Mouse (Mus musculus): ENCODE results near the gene Dock7. TPM values are rescaled to one million over a fixed set of nuclear protein-coding genes. Genes with fewer than 3 reads are reported as not detected.

The Dock7 gene
- polyA plus RNA-seq, 1 experiment from 2014 or later: 67.1 TPM

DNA sequence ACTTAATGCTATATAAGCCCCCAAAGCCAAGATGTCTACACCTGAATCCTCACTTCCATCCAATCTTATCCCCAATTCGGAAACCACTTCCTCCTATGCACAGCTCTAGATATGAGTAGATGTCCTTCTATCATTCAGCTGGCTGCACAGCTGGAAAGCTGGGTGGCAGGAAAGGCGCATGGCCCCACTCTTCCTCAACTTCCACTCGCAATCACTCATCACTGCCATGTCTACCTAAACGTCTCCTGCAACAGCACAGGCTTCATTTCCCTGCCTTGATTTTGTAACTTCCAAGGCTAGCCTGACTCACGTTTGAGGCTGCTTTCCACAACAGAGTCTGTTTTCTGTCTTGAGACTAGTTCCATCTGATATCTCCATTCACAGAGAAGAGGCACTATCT lies 1.7 kb downstream of the Dock7 start:
- WGBS: 55% methylated on average over 5 of the region's 5 CpGs
- H3K9ac ChIP-seq: peak overlapping the region; percentile 45
- H3K4me2 ChIP-seq (replicated peaks): peak overlapping the region; percentile 62
- H3K27ac ChIP-seq: no peak overlapping the region
- H3K4me3 ChIP-seq: peak overlapping the region; percentile 30
- no peaks in the 10 kb centered on the region for H3K36me3 ChIP-seq
- no peaks in the 10 kb centered on the region for H3K9me3 ChIP-seq
- no peaks in the 10 kb centered on the region for H3K27me3 ChIP-seq
- peaks cover 54% of the 10 kb centered on the region for H3K4me1 ChIP-seq
- no peak for ATAC-seq (ENCODE audit: low FRiP score, low read depth)

DNA sequence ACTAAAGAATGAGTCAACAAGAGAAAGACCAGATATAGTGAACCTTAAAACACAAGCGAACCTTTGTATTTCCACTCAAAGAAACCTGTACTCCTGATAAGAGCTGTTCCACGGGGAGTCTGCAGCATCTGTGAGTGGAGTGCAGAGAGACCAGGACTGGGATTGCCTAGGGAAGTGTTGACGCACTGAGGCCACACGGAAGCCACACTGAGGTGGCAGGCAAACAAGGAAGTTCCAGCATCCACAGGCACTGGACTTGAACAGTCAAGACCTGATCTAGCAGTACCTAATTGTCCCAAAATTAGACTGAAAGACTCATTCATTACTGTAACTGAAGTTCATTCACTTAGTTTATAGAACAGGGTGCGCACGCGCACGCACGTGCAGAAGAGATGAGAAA lies 4.9 kb downstream of the Dock7 start:
- Histone ChIP-seq H3K4me1 (peaks cover 52% of the 10 kb centered on the region), H3K27ac (0 out of 2 replicates have a peak overlapping the region, but pooled peaks have one; percentile 15), H3K4me3 (no peak overlapping the region), H3K9ac (no peak overlapping the region), H3K36me3 (no peaks in the 10 kb centered on the region), H3K9me3 (no peaks in the 10 kb centered on the region), H3K27me3 (no peaks in the 10 kb centered on the region), H3K4me2 (replicated peaks) (peak overlapping the region; percentile 25; the same call in 1 of the 2 replicates)
- no peak for ATAC-seq (ENCODE audit: low FRiP score, low read depth)
- 63% methylated on average over 9 of the region's 9 CpGs for WGBS

DNA sequence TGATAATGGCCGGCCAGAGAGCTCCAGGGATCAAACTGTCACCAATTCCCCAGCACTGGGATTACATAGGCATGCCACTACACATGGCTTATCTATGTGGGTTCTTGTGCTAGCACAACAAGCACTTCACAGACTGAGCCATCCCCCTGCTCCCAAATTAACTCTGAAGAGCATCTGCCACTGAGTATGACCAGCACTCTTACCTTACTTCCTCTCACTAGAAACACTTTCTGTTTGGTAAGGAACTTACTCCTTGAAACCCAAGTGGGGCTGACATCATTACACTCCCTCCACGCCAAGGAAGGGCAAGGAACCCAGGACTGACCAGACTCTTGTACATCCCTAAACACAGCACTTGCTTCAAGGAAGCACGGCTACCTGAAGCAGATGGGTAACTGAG lies 9.0 kb downstream of the Dock7 start:
- Histone ChIP-seq H3K4me3 (no peak overlapping the region), H3K9me3 (no peaks in the 10 kb centered on the region), H3K4me1 (peaks cover 52% of the 10 kb centered on the region), H3K9ac (no peak overlapping the region), H3K27ac (no peak overlapping the region), H3K4me2 (replicated peaks) (no peak overlapping the region), H3K27me3 (no peaks in the 10 kb centered on the region), H3K36me3 (no peaks in the 10 kb centered on the region)
- 84% methylated on average over 3 of the region's 3 CpGs for WGBS
- ATAC-seq (ENCODE audit: low FRiP score, low read depth): no peak

DNA sequence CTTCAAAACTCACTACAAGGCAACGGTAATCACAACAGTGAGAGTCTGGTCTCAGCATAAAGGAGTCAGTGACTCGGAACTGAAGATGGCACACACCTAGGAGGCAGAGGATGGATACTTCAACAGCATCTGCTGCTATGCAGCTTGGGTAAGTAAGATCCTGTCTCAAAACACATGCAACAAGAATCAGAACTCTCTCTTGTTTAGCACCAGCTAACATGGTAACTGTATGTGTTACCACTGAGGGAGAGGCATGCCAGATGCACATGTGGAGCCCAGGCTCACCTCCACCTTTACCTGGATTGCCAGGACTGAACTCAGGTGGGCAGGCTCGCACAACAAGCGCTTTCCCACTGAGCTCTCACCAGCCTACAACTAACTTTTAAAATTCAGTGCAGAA lies 11.9 kb downstream of the Dock7 start:
- H3K9me3 ChIP-seq: no peaks in the 10 kb centered on the region
- H3K27me3 ChIP-seq: no peaks in the 10 kb centered on the region
- H3K36me3 ChIP-seq: no peaks in the 10 kb centered on the region
- no peak overlapping the region for H3K4me2 ChIP-seq (replicated peaks)
- ATAC-seq (ENCODE audit: low FRiP score, low read depth): no peak
- no peak overlapping the region for H3K9ac ChIP-seq
- peaks cover 36% of the 10 kb centered on the region; the same call in 1 of the 2 replicates for H3K4me1 ChIP-seq
- 88% methylated on average over 4 of the region's 4 CpGs for WGBS
- H3K4me3 ChIP-seq: no peak overlapping the region
- H3K27ac ChIP-seq: no peak overlapping the region

DNA sequence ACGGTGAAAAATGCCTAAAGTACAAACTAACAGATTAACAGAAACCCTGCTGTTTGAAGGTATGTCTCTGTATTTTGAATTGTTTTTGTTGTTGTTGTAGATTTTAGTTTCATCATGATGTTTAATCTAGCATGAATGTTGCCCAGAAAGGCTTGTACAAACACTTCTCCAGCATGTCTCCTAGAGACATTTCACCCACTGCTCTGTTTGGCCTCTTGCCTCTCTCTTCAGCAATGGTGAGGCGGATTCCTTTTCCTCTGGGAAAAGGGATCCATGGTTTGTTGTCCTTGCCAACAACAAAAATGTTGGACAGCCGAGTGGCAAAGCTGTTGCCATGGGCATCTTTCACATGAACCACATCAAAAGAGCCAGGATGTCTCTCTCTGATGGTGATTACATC lies 17.9 kb downstream of the Dock7 start:
- WGBS: 91% methylated on average over 3 of the region's 3 CpGs
- Histone ChIP-seq H3K27me3 (no peaks in the 10 kb centered on the region), H3K27ac (no peak overlapping the region), H3K9ac (no peak overlapping the region), H3K4me2 (replicated peaks) (no peak overlapping the region), H3K4me3 (no peak overlapping the region), H3K4me1 (peaks cover 14% of the 10 kb centered on the region; the same call in 1 of the 2 replicates), H3K36me3 (peaks cover 3% of the 10 kb centered on the region; the same call in 1 of the 2 replicates), H3K9me3 (no peaks in the 10 kb centered on the region)
- ATAC-seq (ENCODE audit: low FRiP score, low read depth): no peak

DNA sequence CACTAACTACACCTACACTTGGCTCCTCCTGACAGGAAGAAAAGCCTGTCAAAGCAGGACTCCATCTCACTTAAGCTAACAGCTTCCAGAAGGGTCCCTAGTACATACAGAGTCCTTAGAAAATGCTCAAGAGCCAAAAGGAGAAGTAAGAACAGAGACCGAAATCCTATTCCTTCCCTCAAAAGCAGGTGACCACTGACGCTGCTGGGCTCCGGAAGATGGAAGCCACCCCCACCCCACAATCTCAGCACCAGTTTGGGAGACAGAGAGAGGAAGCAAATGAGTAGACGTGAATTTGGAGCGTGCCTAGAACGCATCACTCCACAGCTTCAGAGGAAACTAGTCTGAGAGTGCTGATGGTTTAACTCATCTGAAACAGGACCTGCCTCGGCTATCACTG lies 20.0 kb downstream of the Dock7 start:
- Histone ChIP-seq H3K9ac (no peak overlapping the region), H3K9me3 (no peaks in the 10 kb centered on the region), H3K4me2 (replicated peaks) (no peak overlapping the region), H3K27me3 (no peaks in the 10 kb centered on the region), H3K4me3 (no peak overlapping the region), H3K27ac (no peak overlapping the region), H3K4me1 (0 out of 2 replicates have a peak, but pooled peaks cover 3% of the 10 kb centered on the region), H3K36me3 (peaks cover 9% of the 10 kb centered on the region)
- no peak for ATAC-seq (ENCODE audit: low FRiP score, low read depth)
- WGBS: 86% methylated on average over 7 of the region's 7 CpGs

DNA sequence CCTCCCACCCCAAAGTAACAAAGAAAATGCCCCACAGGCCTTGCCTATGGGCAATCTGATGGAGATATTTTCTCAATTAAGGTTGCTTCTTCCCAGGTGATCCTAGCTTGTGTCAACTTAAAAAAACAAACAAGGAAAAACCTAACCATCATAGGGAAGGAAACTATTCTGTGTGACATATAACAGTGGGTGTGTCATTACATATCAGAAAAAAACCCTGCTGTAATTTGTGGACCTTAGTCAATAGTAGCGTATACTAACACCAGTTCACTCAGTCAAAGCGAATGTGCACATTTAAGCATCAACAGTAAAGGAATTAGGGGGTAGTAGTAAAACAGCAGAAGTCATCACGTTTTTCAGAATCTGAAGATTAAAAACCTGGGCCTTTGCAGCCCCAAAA lies 28.9 kb downstream of the Dock7 start:
- Histone ChIP-seq H3K27ac (no peak overlapping the region), H3K27me3 (no peaks in the 10 kb centered on the region), H3K4me3 (no peak overlapping the region), H3K4me1 (0 out of 2 replicates have a peak, but pooled peaks cover 8% of the 10 kb centered on the region), H3K9ac (no peak overlapping the region), H3K9me3 (no peaks in the 10 kb centered on the region), H3K4me2 (replicated peaks) (no peak overlapping the region), H3K36me3 (peaks cover 22% of the 10 kb centered on the region)
- ATAC-seq (ENCODE audit: low FRiP score, low read depth): no peak
- WGBS: 92% methylated on average over 3 of the region's 3 CpGs

DNA sequence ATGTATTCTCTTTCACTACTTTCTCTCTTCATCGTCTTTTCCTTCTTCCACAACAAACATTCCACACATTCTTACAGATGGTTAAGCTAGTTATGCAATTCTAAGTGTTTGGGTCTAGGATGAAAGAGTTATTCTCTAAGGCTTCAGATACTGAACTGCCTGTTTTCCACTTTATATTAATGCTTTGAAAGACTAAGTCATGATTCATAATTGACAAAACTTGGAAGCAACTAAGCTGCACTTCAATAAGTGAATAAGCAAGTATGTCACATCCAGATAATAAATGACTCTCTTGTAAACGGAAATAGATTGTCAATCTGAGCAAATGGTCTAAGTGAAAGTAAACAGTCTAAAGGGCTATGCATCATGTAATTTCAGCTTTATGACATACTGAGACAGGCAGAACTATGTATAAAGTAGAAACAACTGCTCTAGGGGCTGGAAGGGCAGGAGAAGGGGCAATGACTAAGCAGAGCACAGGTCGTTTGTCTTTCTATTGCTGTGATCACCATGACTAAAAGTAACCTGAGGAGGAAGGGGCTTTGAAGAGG lies 29.5 kb downstream of the Dock7 start:
- WGBS: 50% methylated on average over 3 of the region's 3 CpGs
- no peak overlapping the region for H3K9ac ChIP-seq

DNA sequence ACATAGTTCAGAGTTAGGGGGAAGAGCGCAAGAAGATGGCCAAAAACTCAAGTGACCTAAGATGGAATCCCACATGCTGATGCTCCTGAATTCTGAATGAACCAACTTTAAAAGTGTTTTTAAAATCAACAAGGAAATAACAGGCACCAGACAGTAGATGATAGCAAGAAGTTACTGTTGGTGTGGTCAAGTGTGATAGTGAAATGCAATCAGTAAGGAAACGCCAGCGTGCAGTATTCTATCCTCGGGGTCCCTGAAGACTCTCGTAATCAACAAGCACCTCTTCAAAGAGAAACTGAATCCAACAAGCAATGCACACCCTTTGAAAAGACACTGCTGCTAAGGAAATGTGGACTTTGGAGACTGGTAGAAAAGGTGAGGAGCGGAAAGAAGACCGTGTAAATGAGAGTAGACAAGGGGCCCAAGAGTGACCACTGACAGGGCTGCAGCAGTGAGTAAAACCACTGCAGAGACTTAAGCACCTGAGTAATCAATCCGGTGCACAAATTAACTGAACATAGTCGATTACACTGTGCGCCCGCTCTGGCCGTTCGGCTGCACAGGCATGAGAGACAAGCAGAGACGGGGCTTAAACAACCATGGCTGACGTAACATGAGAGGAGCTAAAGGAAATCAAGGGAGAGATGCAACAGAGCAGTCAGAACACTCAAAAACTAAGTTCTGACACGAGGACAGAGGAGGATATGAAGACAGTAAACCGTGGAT lies 32.8 kb downstream of the Dock7 start:
- H3K27ac ChIP-seq: no peak overlapping the region
- 91% methylated on average over 17 of the region's 17 CpGs for WGBS
- 0 out of 2 replicates have a peak, but pooled peaks cover 8% of the 10 kb centered on the region for H3K4me1 ChIP-seq
- no peaks in the 10 kb centered on the region for H3K27me3 ChIP-seq
- no peak overlapping the region for H3K4me3 ChIP-seq
- no peak for ATAC-seq (ENCODE audit: low FRiP score, low read depth)
- H3K9ac ChIP-seq: no peak overlapping the region
- peaks cover 45% of the 10 kb centered on the region for H3K36me3 ChIP-seq
- H3K4me2 ChIP-seq (replicated peaks): no peak overlapping the region
- no peaks in the 10 kb centered on the region for H3K9me3 ChIP-seq

More for the DNA sequence above, 29.5 kb downstream of the Dock7 start:
- no peak overlapping the region for H3K4me2 ChIP-seq (replicated peaks)
- no peak for ATAC-seq (ENCODE audit: low FRiP score, low read depth)
- no peak overlapping the region for H3K27ac ChIP-seq
- 0 out of 2 replicates have a peak, but pooled peaks cover 8% of the 10 kb centered on the region for H3K4me1 ChIP-seq
- H3K27me3 ChIP-seq: no peaks in the 10 kb centered on the region
- H3K4me3 ChIP-seq: no peak overlapping the region
- H3K36me3 ChIP-seq: peaks cover 27% of the 10 kb centered on the region
- H3K9me3 ChIP-seq: no peaks in the 10 kb centered on the region

DNA sequence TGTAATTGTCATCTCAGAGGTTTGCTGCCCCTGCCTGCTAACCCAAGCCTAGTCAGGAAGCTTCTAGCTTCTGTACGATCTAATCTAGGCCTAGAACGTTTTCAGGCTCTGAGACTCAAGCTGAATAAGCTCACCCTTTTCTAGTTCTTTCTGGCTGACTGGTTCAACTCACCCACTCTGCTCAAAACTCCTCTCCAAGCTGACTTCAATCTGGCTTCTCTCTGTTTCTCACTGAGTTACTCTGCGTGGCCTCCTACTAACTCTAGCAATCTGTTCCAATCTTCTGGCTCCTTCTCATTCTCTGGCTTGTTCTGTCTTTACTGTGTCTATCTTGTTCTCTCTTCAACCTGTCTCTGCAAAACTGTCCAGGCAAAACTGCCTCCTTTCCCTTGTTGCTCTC lies 36.9 kb downstream of the Dock7 start:
- Histone ChIP-seq H3K9ac (no peak overlapping the region), H3K4me2 (replicated peaks) (no peak overlapping the region), H3K36me3 (peaks cover 52% of the 10 kb centered on the region), H3K27me3 (no peaks in the 10 kb centered on the region), H3K27ac (no peak overlapping the region), H3K4me1 (no peaks in the 10 kb centered on the region), H3K4me3 (no peak overlapping the region), H3K9me3 (no peaks in the 10 kb centered on the region)
- ATAC-seq (ENCODE audit: low FRiP score, low read depth): no peak
- WGBS: 86% methylated on average over 3 of the region's 3 CpGs

DNA sequence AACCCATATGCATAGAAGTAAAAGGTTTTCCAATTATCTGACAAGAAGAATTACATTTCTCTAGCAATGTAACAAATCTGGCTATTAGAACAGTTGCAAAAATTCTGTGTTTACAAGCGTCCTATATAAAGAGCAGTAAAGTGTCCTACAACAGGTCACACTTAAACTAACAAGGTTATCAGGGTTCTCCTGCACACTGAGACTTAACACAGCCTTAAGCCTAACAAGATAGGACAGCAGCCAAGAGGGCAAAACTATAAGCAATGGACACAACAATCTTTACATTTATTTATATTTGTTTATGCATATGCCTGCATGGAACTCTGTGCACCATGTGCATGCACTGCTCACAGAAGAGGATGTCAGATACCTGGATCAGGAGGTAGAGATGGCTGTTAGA lies 39.5 kb downstream of the Dock7 start:
- no peaks in the 10 kb centered on the region for H3K4me1 ChIP-seq
- no peak overlapping the region for H3K4me2 ChIP-seq (replicated peaks)
- H3K27me3 ChIP-seq: no peaks in the 10 kb centered on the region
- H3K36me3 ChIP-seq: peaks cover 49% of the 10 kb centered on the region
- ATAC-seq (ENCODE audit: low FRiP score, low read depth): no peak
- 85% methylated on average over 1 of the region's 1 CpGs for WGBS
- H3K27ac ChIP-seq: no peak overlapping the region
- H3K4me3 ChIP-seq: no peak overlapping the region
- H3K9ac ChIP-seq: no peak overlapping the region
- H3K9me3 ChIP-seq: no peaks in the 10 kb centered on the region

DNA sequence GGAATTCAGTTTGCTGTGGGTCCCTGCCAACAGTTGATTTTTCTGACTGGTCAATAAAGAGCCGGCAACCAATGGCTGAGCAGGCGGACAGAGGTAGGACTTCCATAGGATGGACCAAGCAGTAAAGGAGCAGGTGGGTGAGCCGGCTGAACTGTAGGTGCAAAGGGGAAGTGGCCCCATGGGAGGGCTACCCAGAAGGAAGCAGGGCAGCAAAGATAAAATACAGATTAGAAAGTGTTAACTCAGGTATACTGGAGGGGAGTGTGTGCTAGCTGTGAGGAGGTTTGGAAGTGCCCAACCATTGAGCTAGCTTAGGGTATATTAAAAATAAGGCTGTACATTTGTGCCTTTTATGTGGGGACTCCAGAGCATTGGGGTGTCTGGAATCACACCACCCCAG lies 42.7 kb downstream of the Dock7 start:
- H3K4me1 ChIP-seq: no peaks in the 10 kb centered on the region
- ATAC-seq (ENCODE audit: low FRiP score, low read depth): no peak
- H3K36me3 ChIP-seq: peaks cover 57% of the 10 kb centered on the region
- no peaks in the 10 kb centered on the region for H3K27me3 ChIP-seq
- H3K9me3 ChIP-seq: no peaks in the 10 kb centered on the region
- no peak overlapping the region for H3K27ac ChIP-seq
- no peak overlapping the region for H3K4me3 ChIP-seq
- whole genome bisulfite sequencing: 87% methylated on average over 3 of the region's 3 CpGs
- no peak overlapping the region for H3K9ac ChIP-seq
- no peak overlapping the region for H3K4me2 ChIP-seq (replicated peaks)

DNA sequence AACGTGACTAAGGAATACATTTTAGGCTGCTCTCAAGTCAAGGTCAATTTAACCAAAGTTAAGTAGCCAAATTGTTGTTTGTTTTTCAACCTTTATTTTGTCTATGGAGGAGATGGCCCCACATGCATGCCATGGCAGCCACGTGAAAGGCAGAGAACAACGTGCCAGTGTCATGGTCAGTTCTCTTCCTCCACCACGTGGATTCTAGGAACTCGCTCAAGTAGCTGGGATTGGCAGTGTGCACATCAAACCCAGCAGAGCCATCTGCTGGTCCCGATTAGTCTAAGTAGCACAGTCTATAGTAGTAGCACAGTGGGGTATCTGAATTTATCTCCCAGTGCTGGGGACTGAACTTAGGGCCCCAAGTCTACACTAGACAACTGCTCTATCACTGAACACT lies 51.9 kb downstream of the Dock7 start:
- H3K36me3 ChIP-seq: peaks cover 57% of the 10 kb centered on the region
- no peaks in the 10 kb centered on the region for H3K27me3 ChIP-seq
- ATAC-seq (ENCODE audit: low FRiP score, low read depth): no peak

More for the DNA sequence above, 51.9 kb downstream of the Dock7 start:
- H3K27ac ChIP-seq: no peak overlapping the region
- WGBS: 78% methylated on average over 6 of the region's 6 CpGs
- H3K4me2 ChIP-seq (replicated peaks): no peak overlapping the region
- H3K4me1 ChIP-seq: peaks cover 8% of the 10 kb centered on the region
- H3K9me3 ChIP-seq: no peaks in the 10 kb centered on the region
- no peak overlapping the region for H3K4me3 ChIP-seq
- H3K9ac ChIP-seq: no peak overlapping the region
